Mouse (Mus musculus): ENCODE data around the gene Xlr4a.
"Not testable (repeated sequence)": the region's sequence is repeated elsewhere in the genome, so short reads cannot be mapped to it uniquely, and the experiment has no call there.

Gene Xlr4a

GRCm38 (mm10) chrX:73082267-73083055, at the start of gene Xlr4a:
TSS of gene Xlr4a (minus strand) at chrX:73082478.
- DNase-seq, result not testable (repeated sequence)

GRCm38 (mm10) chrX:73122859-73123829, 40.9 kb upstream of the Xlr4a start:
- not testable (repeated sequence) for DNase-seq

GRCm38 (mm10) chrX:73116747-73117146, 34.5 kb upstream of the Xlr4a start, which contains the start of gene Gm14685:
TSS of gene Gm14685 (plus strand) at chrX:73117047.
- DNase-seq, result not testable (repeated sequence)

DNA sequence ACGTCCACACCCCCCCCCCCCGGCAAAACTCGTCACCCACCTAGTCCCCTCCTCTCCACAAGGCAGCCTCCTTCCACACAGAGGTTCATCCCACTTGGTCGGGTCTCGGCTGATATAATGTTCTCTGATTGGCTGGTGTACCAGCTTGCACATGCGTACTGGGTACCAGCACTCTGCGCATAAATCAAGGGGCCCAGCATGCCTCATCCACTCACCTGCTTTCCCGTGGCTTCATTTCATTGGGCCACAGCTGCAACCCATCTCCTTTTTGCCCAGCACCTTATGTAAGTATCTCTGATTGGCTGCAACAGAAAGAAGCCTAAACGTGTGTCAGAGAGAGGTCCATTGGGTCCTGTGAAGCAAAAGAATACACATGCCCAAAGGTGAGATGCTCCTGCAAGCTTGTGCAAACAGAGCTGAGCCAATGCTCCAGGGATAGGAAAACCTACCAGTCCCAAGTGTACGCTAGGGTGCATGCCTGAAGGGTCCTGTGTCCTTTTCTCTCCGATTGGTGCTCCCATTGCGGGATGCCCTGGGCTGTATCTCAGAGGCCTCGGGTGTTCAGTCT, 14.7 kb upstream of the Xlr4a start, which contains the start of gene Xlr3a:
Gene Xlr3a (minus strand): TSS at position 155 of the 568 bp plus-strand sequence.
- DNase-seq, result peak; percentile 3

DNA sequence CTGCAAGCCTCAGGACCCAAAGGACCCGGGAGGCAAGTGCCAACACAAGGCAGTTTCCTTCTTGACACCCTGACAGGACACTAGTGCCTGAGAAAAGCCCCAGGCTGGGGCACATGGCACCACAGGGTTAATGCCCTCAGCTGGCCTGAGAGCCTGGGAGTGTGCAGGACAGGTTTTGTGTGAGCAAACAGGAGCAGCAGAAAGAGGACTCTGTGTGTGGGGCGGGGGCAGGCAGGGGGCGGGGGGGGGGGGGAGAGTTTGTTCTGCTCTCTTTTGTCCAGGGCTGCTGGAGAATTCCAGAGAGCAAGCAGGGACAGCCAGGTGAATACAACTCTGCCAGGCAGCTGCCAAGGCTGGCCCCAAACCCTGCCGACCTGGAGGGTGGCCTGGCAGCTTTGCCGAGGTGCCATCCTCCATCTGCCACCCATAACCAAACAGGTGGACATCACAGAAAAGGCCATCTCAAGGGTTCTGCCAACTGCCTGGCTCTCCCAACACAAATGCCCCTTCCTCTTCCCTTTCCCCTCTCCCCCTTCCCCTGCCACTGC, 15.4 kb downstream of the Xlr4a start:
- peak; percentile 42 for DNase-seq

- DNase-seq, result peak; percentile 26
Measured at GRCm38 (mm10) chrX:73064415-73064793, 17.9 kb downstream of the Xlr4a start, which contains the start of gene Pnma3. TSS of gene Pnma3 (plus strand) at chrX:73064787.

DNA sequence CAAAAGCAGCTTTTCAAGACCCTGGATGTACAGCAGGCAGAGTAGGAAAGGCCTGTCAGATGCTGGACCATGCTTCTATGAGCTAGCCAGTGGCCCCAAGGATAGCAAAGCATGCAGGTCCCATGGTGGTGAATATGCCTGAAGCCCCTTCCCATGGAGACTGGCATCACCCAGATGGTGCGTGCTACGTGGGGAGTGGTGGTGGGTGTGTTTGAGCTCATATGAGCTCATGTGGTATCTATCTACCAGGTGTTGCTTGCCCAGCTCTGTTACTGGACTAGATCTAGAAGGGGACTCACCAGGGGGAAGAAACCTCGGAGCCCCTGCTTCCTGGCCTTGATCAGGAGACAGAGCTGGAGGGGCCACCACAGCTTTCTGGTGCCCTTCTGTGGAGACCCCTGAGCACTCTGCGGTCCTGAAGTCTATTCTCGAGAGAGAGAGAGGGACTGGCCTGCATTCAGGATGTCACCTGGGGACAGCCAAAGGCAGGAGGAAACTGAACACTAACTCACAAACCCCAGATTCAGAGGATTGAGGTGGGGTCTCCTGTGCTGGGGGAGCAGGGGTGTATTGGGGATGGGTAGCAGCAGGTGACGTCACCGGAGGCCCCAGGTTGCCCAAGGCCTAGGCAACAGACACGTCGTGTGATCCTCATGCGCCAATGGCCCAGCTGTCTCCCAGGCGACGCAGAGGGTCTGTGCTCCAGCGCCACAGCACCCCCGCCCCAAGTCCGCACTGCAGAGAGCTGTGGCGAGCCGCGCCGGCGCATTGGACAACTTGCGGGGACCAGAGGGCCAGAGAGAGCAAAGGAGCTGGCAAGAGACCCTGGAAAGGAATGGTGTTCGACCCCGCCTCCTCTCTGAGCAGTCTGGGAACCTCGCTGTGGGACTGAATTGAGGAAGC, 18.5 kb downstream of the Xlr4a start:
- peak; percentile 31 for DNase-seq

- no peak for DNase-seq
Measured at GRCm38 (mm10) chrX:73062323-73062722, 20.0 kb downstream of the Xlr4a start.

GRCm38 (mm10) chrX:73061528-73061927, 20.8 kb downstream of the Xlr4a start:
- no peak for DNase-seq

- DNase-seq, result peak; percentile 96
Measured at GRCm38 (mm10) chrX:73053860-73054563, 28.3 kb downstream of the Xlr4a start.

- DNase-seq, result no peak
Measured at GRCm38 (mm10) chrX:73039666-73040065, 42.6 kb downstream of the Xlr4a start.

DNA sequence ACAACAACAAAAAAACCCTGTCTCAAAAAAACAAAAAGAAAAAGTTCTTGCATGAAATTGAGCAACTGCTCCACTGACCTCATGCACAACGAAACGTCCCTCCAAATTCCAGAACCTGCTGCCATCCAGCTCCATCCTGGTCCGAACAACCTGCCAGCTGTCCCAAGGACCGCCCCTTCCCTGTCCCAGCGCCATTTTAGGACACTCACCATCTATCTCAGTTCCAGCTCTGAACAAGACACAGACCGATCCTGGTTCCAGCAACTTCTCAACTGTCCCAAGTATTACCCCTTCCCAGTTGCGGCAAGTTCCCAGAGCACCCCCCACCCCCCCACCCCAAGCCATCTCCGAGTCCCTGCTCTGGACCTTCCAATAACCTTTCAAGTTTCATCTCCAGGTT, 43.4 kb downstream of the Xlr4a start:
- DNase-seq, result no peak

DNA sequence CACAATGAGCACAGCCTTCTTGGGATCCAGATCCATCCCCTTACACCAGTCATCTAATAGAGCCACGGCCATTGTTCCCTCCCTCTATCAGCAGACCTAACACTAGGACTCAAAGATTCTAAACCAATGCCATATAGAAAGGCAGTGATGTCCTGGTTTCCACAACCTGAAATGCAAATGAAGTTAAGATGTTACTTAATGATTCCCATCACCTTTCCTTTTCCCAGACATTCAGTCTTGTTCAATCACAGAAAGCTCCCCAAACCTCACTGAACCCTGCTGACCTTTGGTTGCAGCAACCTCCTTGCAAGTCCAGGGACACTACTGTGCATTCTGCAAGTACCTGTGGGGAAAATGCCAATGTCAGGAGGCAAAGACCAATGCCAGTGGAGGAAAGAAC, 45.3 kb downstream of the Xlr4a start, which contains the start of gene Pnma5:
Gene Pnma5 (minus strand): TSS at position 101 of the 400 bp plus-strand sequence.
- no peak for DNase-seq
